Mouse (Mus musculus) midbrain, embryonic 16.5 days (tissue): Measurements from ENCODE around the gene Gpx6. TPM values are rescaled to one million over a fixed set of nuclear protein-coding genes. Genes with fewer than 3 reads are reported as not detected.

Experiments
- ATAC-seq: fragments of 200-750 bp; cut with Nextera tagmentation; 2 replicates; pipeline ENCODE4 v1.8.0; 2017; ENCODE audit warnings: moderate TSS enrichment
- H3K27ac ChIP-seq: fragments of 300-500 bp; sonication (generic); 2 replicates; pipeline ENCODE4 v1.5.1; 2014; ENCODE audit warnings: mild to moderate bottlenecking, low read length, mixed read lengths
- H3K27me3 ChIP-seq: fragments of 300-500 bp; sonication (generic); 2 replicates; pipeline ENCODE4 v1.6.1; 2014; ENCODE audit warnings: low read depth, low read length, mixed read lengths; ENCODE audit not compliant: control insufficient read depth, insufficient read depth
- H3K36me3 ChIP-seq: fragments of 300-500 bp; sonication (generic); 2 replicates; pipeline ENCODE4 v1.6.1; 2014; ENCODE audit warnings: mild to moderate bottlenecking, low read length, moderate library complexity, mixed read lengths; ENCODE audit not compliant: control insufficient read depth, insufficient read depth
- H3K4me1 ChIP-seq: fragments of 300-500 bp; sonication (generic); 2 replicates; pipeline ENCODE4 v1.6.1; 2014; ENCODE audit warnings: mild to moderate bottlenecking, low read length, mixed read lengths; ENCODE audit not compliant: control insufficient read depth, insufficient read depth
- H3K4me2 ChIP-seq: fragments of 300-500 bp; sonication (generic); 2 replicates; pipeline ENCODE4 v1.6.1; 2014; ENCODE audit warnings: mild to moderate bottlenecking, low read length, mixed read lengths
- H3K4me3 ChIP-seq: fragments of 300-500 bp; sonication (generic); 2 replicates; pipeline ENCODE4 v1.5.1; 2014; ENCODE audit warnings: low read depth, mild to moderate bottlenecking, low read length, moderate library complexity, mixed read lengths
- H3K9ac ChIP-seq: fragments of 300-500 bp; sonication (generic); 2 replicates; pipeline ENCODE4 v1.6.1; 2014; ENCODE audit warnings: low read depth, low read length, mixed read lengths
- H3K9me3 ChIP-seq: fragments of 300-500 bp; sonication (generic); replicated peaks from 2 replicates; pipeline ENCODE4 v1.6.1; 2014; ENCODE audit warnings: mild to moderate bottlenecking, low read length, mixed read lengths; ENCODE audit not compliant: control insufficient read depth, poor library complexity, severe bottlenecking
- WGBS: fragments of 180-500 bp; shearing (Covaris S2); extraction: QIAGEN DNeasy Blood & Tissue Kit; methylation state at CpG from one replicate; pipeline ENCODE4 v1.1.7; 2014; 5-methylcytosine and 5-hydroxymethylcytosine counted together
- polyA plus RNA-seq: library from polyadenylated mRNA; unstranded; fragments of >200 nt; fragmentation: Nextera tagmentation; extraction: Ambion mirVana; gene quantifications from 2 replicates; pipeline ENCODE4 v1.2.1, GENCODE M21; 2015

Gpx6 gene
- polyA plus RNA-seq, 1 experiment from 2014 or later = 0.54 TPM

DNA sequence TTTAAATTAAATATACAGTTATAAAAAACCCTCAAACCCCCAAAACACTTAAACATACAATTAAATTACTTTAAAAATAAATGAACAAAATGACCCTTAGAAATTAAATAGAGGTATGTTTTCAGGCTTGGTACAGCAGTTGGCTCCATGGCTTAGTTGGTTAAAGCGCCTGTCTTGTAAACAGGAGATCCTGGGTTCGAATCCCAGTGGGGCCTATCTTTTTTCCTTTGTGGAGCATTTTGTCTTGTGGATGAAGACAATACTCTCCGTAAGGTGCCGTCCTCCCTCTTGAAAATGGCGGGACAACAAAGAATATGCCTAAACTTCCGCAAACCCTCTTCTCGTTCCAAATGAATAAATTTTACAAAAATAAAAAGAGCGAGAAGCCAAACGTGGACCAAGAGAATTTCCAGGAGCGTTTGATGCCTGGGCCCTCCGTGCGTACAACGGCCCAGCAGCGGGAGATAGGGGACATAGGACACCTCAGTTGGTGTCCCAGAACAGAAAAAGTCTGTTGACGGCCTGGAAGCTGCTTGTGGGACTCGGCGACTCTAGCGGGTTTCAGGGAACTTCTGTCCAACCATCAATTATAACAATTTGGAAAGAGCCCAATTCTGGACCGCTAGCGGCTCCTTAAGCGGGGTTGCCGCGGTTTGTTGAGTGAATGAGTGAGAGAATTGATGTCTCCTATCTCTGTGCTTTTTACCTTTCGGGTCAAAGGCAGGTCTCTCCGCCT lies 35.9 kb upstream of the Gpx6 start:
- under 1% methylated on average over 25 of the region's 25 CpGs for WGBS
- Histone ChIP-seq H3K4me2 (peak overlapping the region; percentile 88), H3K4me1 (peaks cover 5% of the 10 kb centered on the region; the same call in 1 of the 2 replicates), H3K27me3 (no peaks in the 10 kb centered on the region; the same call in 1 of the 2 replicates), H3K27ac (no peak overlapping the region), H3K4me3 (peak overlapping the region; percentile 47), H3K9ac (peak overlapping the region; percentile 63), H3K9me3 (no peaks in the 10 kb centered on the region), H3K36me3 (no peaks in the 10 kb centered on the region)
- ATAC-seq = peak; percentile 90

DNA sequence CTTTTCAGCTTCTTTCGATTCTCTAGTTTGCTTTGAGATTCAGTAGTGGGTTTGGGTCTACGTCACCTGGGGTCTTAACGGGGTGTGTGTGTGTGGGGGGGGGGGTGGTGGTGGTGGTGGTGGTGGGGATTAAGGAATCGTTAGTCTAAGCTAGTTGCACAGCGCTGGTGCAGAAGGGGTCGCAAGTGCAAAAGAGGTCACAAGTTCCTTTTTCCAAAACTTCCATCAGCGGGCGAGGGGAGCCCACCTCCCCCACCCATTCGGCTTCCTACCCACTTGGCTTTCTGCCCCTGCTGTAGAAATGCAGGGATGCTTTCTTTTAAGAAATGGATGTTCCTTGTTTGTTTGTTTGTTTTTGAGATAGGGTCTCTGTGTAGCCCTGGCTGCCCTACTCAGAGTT lies 35.4 kb upstream of the Gpx6 start:
- H3K27me3 ChIP-seq = no peaks in the 10 kb centered on the region; the same call in 1 of the 2 replicates
- ATAC-seq = peak; percentile 16; the same call in 1 of the 2 replicates
- H3K9me3 ChIP-seq = no peaks in the 10 kb centered on the region
- H3K4me2 ChIP-seq = peak overlapping the region; percentile 88
- H3K4me3 ChIP-seq = peak overlapping the region; percentile 47
- H3K27ac ChIP-seq = no peak overlapping the region
- H3K4me1 ChIP-seq = peaks cover 5% of the 10 kb centered on the region; the same call in 1 of the 2 replicates
- no peaks in the 10 kb centered on the region for H3K36me3 ChIP-seq
- H3K9ac ChIP-seq = peak overlapping the region; percentile 63
- 3% methylated on average over 9 of the region's 9 CpGs for WGBS

DNA sequence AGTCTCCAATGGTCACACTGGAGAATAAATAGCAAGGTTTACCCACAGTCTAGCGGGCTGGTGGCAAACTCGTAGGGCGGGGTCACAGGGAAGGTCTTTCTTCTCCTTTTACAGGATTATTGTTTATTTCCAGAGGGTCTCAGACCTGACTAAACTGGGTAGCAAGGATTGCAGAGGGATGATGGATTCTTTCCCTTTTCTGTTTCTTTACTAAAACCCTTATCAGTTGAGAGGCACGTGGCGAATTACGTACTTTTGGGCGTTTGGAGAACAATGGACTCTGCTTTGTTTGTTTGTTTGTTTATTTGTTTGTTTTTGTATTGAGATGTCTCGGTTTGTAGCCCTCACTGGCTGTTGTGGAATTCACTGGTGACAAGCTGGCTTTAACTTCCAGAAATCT lies 32.8 kb upstream of the Gpx6 start:
- no peaks in the 10 kb centered on the region for H3K9me3 ChIP-seq
- peak overlapping the region; percentile 66 for H3K4me2 ChIP-seq
- 4% methylated on average over 8 of the region's 8 CpGs for WGBS
- H3K27ac ChIP-seq = no peak overlapping the region
- no peaks in the 10 kb centered on the region for H3K36me3 ChIP-seq
- H3K4me1 ChIP-seq = peaks cover 5% of the 10 kb centered on the region; the same call in 1 of the 2 replicates
- H3K9ac ChIP-seq = peak overlapping the region; percentile 51
- no peaks in the 10 kb centered on the region; the same call in 1 of the 2 replicates for H3K27me3 ChIP-seq
- ATAC-seq = no peak
- H3K4me3 ChIP-seq = peak overlapping the region; percentile 54

DNA sequence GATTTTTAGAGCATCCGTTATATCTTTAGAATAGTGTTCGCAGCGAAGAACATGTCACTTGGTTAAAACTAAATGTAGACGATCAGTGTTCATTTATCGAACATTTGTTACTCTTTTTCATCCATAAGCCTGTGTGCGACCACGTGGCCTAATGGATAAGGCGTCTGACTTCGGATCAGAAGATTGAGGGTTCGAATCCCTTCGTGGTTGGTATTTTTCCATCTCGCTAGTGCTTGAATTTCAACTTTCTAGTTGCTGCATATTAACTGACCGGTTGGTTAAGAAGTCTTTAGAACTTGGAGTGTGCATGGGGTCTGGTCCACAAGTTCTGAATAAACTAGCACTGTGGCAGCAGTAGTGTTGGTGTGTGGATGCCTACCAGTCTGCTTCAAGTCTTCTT lies 32.4 kb upstream of the Gpx6 start:
- peaks cover 5% of the 10 kb centered on the region; the same call in 1 of the 2 replicates for H3K4me1 ChIP-seq
- H3K27me3 ChIP-seq = no peaks in the 10 kb centered on the region; the same call in 1 of the 2 replicates

DNA sequence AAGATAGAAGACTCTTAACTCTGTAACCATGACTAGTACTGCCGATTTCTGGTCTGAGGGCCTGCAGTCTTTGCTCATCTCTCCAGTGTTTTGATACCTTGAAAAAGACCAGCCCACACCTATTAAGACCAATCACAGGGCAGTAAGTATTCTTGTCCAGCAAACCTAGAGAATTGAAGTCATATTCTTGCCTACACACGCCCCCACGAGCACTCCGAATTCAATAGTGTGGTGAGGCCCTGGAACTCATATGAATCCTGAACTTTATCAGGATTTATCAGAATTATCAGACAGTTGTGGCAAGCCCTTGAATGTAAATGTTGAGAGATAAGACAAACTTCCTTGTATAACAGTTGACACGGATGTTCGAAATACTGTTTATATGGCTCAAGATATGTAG lies 19.3 kb upstream of the Gpx6 start, which contains the start of gene Gpx5:
Gpx5 (minus strand) TSS at position 101 of the 400 bp plus-strand sequence.
- Histone ChIP-seq H3K27me3 (no peaks in the 10 kb centered on the region), H3K4me2 (no peak within 1 kb of the TSS), H3K27ac (no peak within 1 kb of the TSS), H3K9me3 (no peaks in the 10 kb centered on the region), H3K36me3 (no peaks in the 10 kb centered on the region), H3K4me1 (no peaks in the 10 kb centered on the region), H3K4me3 (no peak within 1 kb of the TSS), H3K9ac (no peak within 1 kb of the TSS)
- no peak for ATAC-seq
- WGBS = 95% methylated on average over 6 of the region's 6 CpGs

More for the DNA sequence above, 32.4 kb upstream of the Gpx6 start:
- WGBS = under 1% methylated on average over 13 of the region's 13 CpGs
- H3K27ac ChIP-seq = no peak overlapping the region
- peak overlapping the region; percentile 51; the same call in 1 of the 2 replicates for H3K9ac ChIP-seq
- peak overlapping the region; percentile 66 for H3K4me2 ChIP-seq
- H3K9me3 ChIP-seq = no peaks in the 10 kb centered on the region
- no peaks in the 10 kb centered on the region for H3K36me3 ChIP-seq
- H3K4me3 ChIP-seq = peak overlapping the region; percentile 54
- peak; percentile 65 for ATAC-seq

DNA sequence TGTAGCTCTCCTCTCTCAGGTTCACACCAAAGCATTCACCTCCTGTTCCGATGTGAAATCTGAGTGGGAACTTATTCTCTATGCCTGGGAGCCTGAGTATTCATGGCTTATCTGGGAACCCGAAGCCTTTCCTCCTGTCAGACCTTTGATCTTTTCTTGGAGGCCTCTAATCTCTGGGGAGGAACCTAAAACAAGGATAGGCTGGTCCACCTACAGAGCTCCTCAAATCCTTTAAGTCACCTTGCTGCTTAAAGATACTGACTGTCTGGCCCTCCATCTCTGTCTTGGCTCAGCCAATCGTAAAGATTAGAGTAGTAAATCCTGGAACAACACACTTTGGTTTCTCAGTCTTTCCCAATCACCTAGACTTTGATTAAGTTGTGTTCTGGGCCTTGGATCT lies 13.4 kb upstream of the Gpx6 start:
- no peak for ATAC-seq
- no peaks in the 10 kb centered on the region for H3K9me3 ChIP-seq
- H3K4me1 ChIP-seq = no peaks in the 10 kb centered on the region
- H3K27ac ChIP-seq = no peak overlapping the region
- no peaks in the 10 kb centered on the region for H3K36me3 ChIP-seq
- no peak overlapping the region for H3K4me3 ChIP-seq
- H3K27me3 ChIP-seq = no peaks in the 10 kb centered on the region
- 37% methylated on average over 3 of the region's 3 CpGs for WGBS
- no peak overlapping the region for H3K4me2 ChIP-seq
- no peak overlapping the region for H3K9ac ChIP-seq

DNA sequence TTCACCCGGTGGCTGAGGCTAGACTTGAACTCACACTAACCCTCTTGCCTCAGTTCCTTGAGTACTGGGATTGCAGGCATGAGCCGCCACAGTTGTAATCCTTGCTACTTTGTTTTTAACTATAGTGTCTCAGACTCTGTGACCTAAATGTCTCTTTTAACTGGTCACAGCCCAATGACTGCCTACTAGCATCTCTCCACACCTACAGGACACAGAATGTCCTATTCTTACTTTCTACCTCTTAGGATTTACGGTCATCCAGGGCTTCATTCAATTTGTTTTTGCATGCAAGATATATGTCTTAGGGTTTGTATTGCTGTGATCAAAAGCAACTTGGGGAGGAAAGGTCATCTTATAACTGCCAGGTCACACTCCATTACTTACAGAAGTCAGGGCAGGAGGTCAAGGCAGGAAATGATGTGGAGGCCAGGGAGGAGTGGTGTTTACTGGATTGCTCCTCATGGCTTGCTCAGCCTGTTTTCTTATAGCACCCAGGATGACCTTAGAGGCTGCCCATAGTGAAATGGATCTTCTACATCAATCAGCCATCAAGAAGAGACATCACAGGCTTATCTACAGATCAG lies 7.3 kb upstream of the Gpx6 start:
- no peak overlapping the region for H3K27ac ChIP-seq
- WGBS = 83% methylated on average over 3 of the region's 3 CpGs
- no peaks in the 10 kb centered on the region for H3K27me3 ChIP-seq
- no peaks in the 10 kb centered on the region for H3K9me3 ChIP-seq
- ATAC-seq = no peak
- no peak overlapping the region for H3K4me3 ChIP-seq
- H3K9ac ChIP-seq = no peak overlapping the region
- H3K4me2 ChIP-seq = no peak overlapping the region
- no peaks in the 10 kb centered on the region for H3K36me3 ChIP-seq
- no peaks in the 10 kb centered on the region for H3K4me1 ChIP-seq

DNA sequence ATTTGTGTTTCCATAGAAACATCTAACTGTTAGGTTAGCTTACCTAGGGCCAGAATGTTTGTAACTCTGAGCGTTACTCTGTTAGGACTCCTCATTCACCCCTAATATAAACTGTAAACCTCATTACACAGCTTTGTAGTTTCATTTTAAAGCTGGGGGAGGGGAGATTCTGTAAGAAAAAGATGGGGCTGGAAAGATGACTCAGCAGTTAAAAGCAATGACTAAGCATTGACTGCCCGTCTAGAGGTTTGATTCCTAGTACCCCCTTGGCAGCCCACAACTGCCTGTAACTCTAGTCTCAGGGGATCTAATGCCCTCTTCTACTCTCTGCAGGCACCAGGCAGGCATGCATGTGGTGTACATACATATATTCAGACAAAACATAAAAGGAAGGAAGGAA lies 2.1 kb upstream of the Gpx6 start:
- no peaks in the 10 kb centered on the region for H3K36me3 ChIP-seq
- H3K4me2 ChIP-seq = no peak overlapping the region
- no peaks in the 10 kb centered on the region for H3K27me3 ChIP-seq
- H3K4me1 ChIP-seq = no peaks in the 10 kb centered on the region
- 76% methylated on average over 2 of the region's 2 CpGs for WGBS
- no peak overlapping the region for H3K4me3 ChIP-seq
- no peak overlapping the region for H3K9ac ChIP-seq
- H3K27ac ChIP-seq = no peak overlapping the region
- ATAC-seq = no peak
- no peaks in the 10 kb centered on the region for H3K9me3 ChIP-seq

DNA sequence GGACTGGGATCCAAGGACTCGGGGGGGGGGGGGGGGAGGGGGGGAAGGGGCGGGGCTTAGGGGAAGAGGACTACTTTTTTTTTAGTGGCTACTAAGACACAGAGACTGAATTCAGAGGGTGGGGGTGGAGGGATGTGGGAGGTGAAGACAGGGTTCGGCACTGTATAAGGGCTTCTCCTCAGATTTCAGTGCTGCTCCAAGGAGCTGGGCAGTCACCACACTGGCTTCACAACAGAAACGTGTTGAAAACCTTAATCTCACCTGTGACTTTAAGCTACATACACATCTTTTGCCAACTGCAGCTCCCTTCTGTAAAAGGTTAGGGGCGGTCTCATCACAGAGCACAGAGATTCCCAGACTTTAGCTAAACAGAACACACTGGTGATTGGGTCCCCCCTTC lies 929 bp downstream of the Gpx6 start:
- no peaks in the 10 kb centered on the region for H3K9me3 ChIP-seq
- H3K27ac ChIP-seq = no peak overlapping the region
- ATAC-seq = no peak
- H3K4me2 ChIP-seq = no peak overlapping the region
- no peak overlapping the region for H3K9ac ChIP-seq
- H3K36me3 ChIP-seq = no peaks in the 10 kb centered on the region
- H3K27me3 ChIP-seq = no peaks in the 10 kb centered on the region
- no peaks in the 10 kb centered on the region for H3K4me1 ChIP-seq
- 40% methylated on average over 4 of the region's 5 CpGs for WGBS
- no peak overlapping the region for H3K4me3 ChIP-seq
